In the genomic region with DNA sequence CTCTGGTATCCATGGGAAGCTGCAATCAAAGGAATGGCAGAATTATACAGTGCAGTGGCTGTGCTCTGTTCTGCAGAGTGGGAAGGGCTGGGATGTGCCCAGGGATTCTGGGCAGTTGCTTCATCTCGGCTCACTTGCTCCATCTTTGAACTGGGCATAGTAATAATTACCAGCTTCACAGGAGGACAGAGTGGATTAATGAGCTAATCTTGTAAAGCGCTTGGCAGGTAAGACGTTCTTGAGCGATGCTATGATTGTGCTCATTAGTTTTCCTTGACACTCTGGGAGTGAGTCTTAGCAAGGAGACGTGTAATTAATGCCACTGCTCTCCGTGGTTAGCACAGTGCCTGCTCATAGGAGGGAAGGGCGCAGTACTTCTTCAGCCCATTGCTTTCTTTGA, we compare ENCODE assay signal across 11 mouse cellular contexts. TPM values are rescaled to one million over a fixed set of nuclear protein-coding genes. Genes with fewer than 3 reads are reported as not detected.
DNase-seq lines count a peak whose midpoint lies in the region; ATAC-seq and TF ChIP-seq lines count a peak whose summit lies in the region.
"Had no signal": no experiment of that assay in that cellular context is flagged by ENCODE, and none has a peak within 500 bp of the region (broad histone marks: within the 10 kb centered on the region; RNA-seq: fewer than 3 reads in every experiment).

No protein-coding gene starts in this region.

- H3K9me3 ChIP-seq in kidney, embryonic 16.5 days (ENCODE audit: low read length) = no peaks in the 10 kb centered on the region
- H3K9me3 ChIP-seq in forebrain, embryonic 15.5 days = no peaks in the 10 kb centered on the region
- no peaks in the 10 kb centered on the region for H3K9me3 ChIP-seq in midbrain, embryonic 15.5 days
- H3K9me3 ChIP-seq: embryonic facial prominence, embryonic 13.5 days; limb, embryonic 15.5 days; lung, embryonic 15.5 days had no signal

- DNase-seq in kidney, adult 18-20 months = no peak
- peak; percentile 91 for DNase-seq in brain, embryonic 14.5 days (ENCODE audit: low read depth)
- no peak for DNase-seq in thymus, postnatal 0 days (ENCODE audit: low spot score)
- no peak for DNase-seq in frontal cortex, adult 2 months (ENCODE audit: extremely low spot score in 1 of 2, low spot score in 1 of 2)
- DNase-seq: cerebellum, adult 11-12 months had no signal

- TF ChIP-seq POLR2A in brain, embryonic 14.5 days (IDR thresholded peaks at IDR 0.05; ENCODE audit: borderline replicate concordance, extremely low read depth, insufficient read depth, insufficient read length, poor library complexity, severe bottlenecking) = no peak

- no peak for TF ChIP-seq CTCF in brain, embryonic 14.5 days (IDR thresholded peaks at IDR 0.05; ENCODE audit: borderline replicate concordance, extremely low read depth, insufficient read depth, insufficient read length)

- no peak overlapping the region for H3K4me2 ChIP-seq in kidney, embryonic 16.5 days (replicated peaks; ENCODE audit: low read depth, low read length)
- no peak overlapping the region for H3K4me2 ChIP-seq in forebrain, embryonic 15.5 days (replicated peaks)
- H3K4me2 ChIP-seq in midbrain, embryonic 15.5 days = no peak overlapping the region
- H3K4me2 ChIP-seq: embryonic facial prominence, embryonic 13.5 days; limb, embryonic 15.5 days; lung, embryonic 15.5 days had no signal

- no peak overlapping the region for H3K9ac ChIP-seq in kidney, embryonic 16.5 days (replicated peaks; ENCODE audit: low read length)
- H3K9ac ChIP-seq in forebrain, embryonic 15.5 days (replicated peaks) = no peak overlapping the region
- no peak overlapping the region for H3K9ac ChIP-seq in midbrain, embryonic 15.5 days
- H3K9ac ChIP-seq: embryonic facial prominence, embryonic 13.5 days; limb, embryonic 15.5 days; lung, embryonic 15.5 days had no signal

- no peaks in the 10 kb centered on the region for H3K36me3 ChIP-seq in kidney, embryonic 16.5 days (ENCODE audit: insufficient read depth, low read length)
- H3K36me3 ChIP-seq in forebrain, embryonic 15.5 days = no peaks in the 10 kb centered on the region
- H3K36me3 ChIP-seq in midbrain, embryonic 15.5 days (replicated peaks) = no peaks in the 10 kb centered on the region
- H3K36me3 ChIP-seq: embryonic facial prominence, embryonic 13.5 days; limb, embryonic 15.5 days; lung, embryonic 15.5 days had no signal

- no peaks in the 10 kb centered on the region for H3K4me1 ChIP-seq in kidney, embryonic 16.5 days (ENCODE audit: insufficient read depth, low read length)
- H3K4me1 ChIP-seq in forebrain, embryonic 15.5 days = peaks cover 8% of the 10 kb centered on the region
- H3K4me1 ChIP-seq in midbrain, embryonic 15.5 days = peaks cover 11% of the 10 kb centered on the region
- H3K4me1 ChIP-seq: embryonic facial prominence, embryonic 13.5 days; limb, embryonic 15.5 days; lung, embryonic 15.5 days had no signal

- WGBS in kidney, embryonic 16.5 days = 54% methylated on average over 7 of the region's 7 CpGs
- WGBS in forebrain, embryonic 15.5 days = 28% methylated on average over 7 of the region's 7 CpGs
- 47% methylated on average over 7 of the region's 7 CpGs for WGBS in midbrain, embryonic 15.5 days

- H3K27ac ChIP-seq in kidney, embryonic 16.5 days (ENCODE audit: low read length) = no peak overlapping the region
- H3K27ac ChIP-seq in forebrain, embryonic 15.5 days (replicated peaks) = peak overlapping the region; percentile 12; the same call in 1 of the 2 replicates
- H3K27ac ChIP-seq in midbrain, embryonic 15.5 days = peak overlapping the region; percentile 56
- H3K27ac ChIP-seq: embryonic facial prominence, embryonic 13.5 days; limb, embryonic 15.5 days; lung, embryonic 15.5 days had no signal

- no peak overlapping the region for H3K4me3 ChIP-seq in kidney, embryonic 16.5 days (ENCODE audit: low read length)
- H3K4me3 ChIP-seq in forebrain, embryonic 15.5 days = no peak overlapping the region
- H3K4me3 ChIP-seq in midbrain, embryonic 15.5 days = no peak overlapping the region
- H3K4me3 ChIP-seq: embryonic facial prominence, embryonic 13.5 days; limb, embryonic 15.5 days; lung, embryonic 15.5 days had no signal

- no peaks in the 10 kb centered on the region for H3K27me3 ChIP-seq in kidney, embryonic 16.5 days (ENCODE audit: insufficient read depth, low read length)
- H3K27me3 ChIP-seq in forebrain, embryonic 15.5 days = no peaks in the 10 kb centered on the region
- no peaks in the 10 kb centered on the region for H3K27me3 ChIP-seq in midbrain, embryonic 15.5 days (replicated peaks)
- H3K27me3 ChIP-seq: embryonic facial prominence, embryonic 13.5 days; limb, embryonic 15.5 days; lung, embryonic 15.5 days had no signal

- ATAC-seq in kidney, embryonic 16.5 days (ENCODE audit: low FRiP score, low TSS enrichment) = peak; percentile 42; the same call in 1 of the 2 replicates
- peak; percentile 82 for ATAC-seq in forebrain, embryonic 15.5 days (replicated peaks)
- ATAC-seq in midbrain, embryonic 15.5 days (replicated peaks) = peak; percentile 90

RNA-seq across cellular contexts. Expression of a gene that starts 54.3 kb away (rescaled TPM):
- 31.2 and 36.2 TPM in 2 replicates for polyA plus RNA-seq in kidney, embryonic 16.5 days (2015; fragmentation: Nextera tagmentation; extraction: Ambion mirVana)
- polyA plus RNA-seq in brain, embryonic 14.5 days (2012; rRNA removed) = 67.3 and 106 TPM in 2 replicates
- 72.7 and 76.4 TPM in 2 replicates for polyA plus RNA-seq in forebrain, embryonic 15.5 days (2015; fragmentation: Nextera tagmentation; extraction: Ambion mirVana)
- polyA plus RNA-seq in midbrain, embryonic 15.5 days (2015; fragmentation: Nextera tagmentation; extraction: Ambion mirVana) = 62.7 and 65.7 TPM in 2 replicates
- 8.3 and 9.5 TPM in 2 replicates for polyA plus RNA-seq in thymus, postnatal 0 days (2015; fragmentation: Nextera tagmentation; extraction: Ambion mirVana)
- polyA plus RNA-seq in frontal cortex, adult 2 months (2012; rRNA removed) = 39.5 and 41.4 TPM in 2 replicates
